Mouse (Mus musculus) liver, embryonic 14.5 days (tissue): ENCODE results near the gene Galnt4.

ENCODE experiments used
- CTCF ChIP-seq: IDR thresholded peaks from 2 replicates; pipeline ENCODE4 v1.5.1; 2016; ENCODE audit warnings: antibody characterized with exemption, low read depth, control low read depth
- EP300 ChIP-seq: IDR thresholded peaks from 2 replicates; pipeline ENCODE4 v1.6.1; 2016; ENCODE audit warnings: antibody characterized with exemption, low read depth

- TF ChIP-seq EP300: no peak
- no peak for TF ChIP-seq CTCF
Measured at GRCm38 (mm10) chr10:99146596-99146995, 38.6 kb downstream of the Galnt4 start.
